Mouse (Mus musculus) kidney, embryonic 14.5 days (tissue): ENCODE data around the gene Hoxc9. TPM values are rescaled to one million over a fixed set of nuclear protein-coding genes. Genes with fewer than 3 reads are reported as not detected.

Experiments
- ATAC-seq: fragments of 200-750 bp; cut with Nextera tagmentation; 2 replicates; pipeline ENCODE4 v1.8.0; 2017; ENCODE audit warnings: moderate number of reproducible peaks, mild to moderate bottlenecking, moderate TSS enrichment, moderate library complexity; ENCODE audit not compliant: low FRiP score, low TSS enrichment
- H3K27ac ChIP-seq: fragments of 300-500 bp; sonication (generic); 2 replicates; pipeline ENCODE4 v1.5.1; 2014; ENCODE audit warnings: low read depth, mild to moderate bottlenecking, low read length, moderate library complexity, mixed read lengths
- H3K27me3 ChIP-seq: fragments of 300-500 bp; sonication (generic); 2 replicates; pipeline ENCODE4 v1.6.1; 2014; ENCODE audit warnings: mild to moderate bottlenecking, low read length; ENCODE audit not compliant: control insufficient read depth, insufficient read depth
- H3K36me3 ChIP-seq: fragments of 300-500 bp; sonication (generic); 2 replicates; pipeline ENCODE4 v1.6.1; 2014; ENCODE audit warnings: low read length, mixed read lengths; ENCODE audit not compliant: control insufficient read depth, insufficient read depth
- H3K4me1 ChIP-seq: fragments of 300-500 bp; sonication (generic); 2 replicates; pipeline ENCODE4 v1.6.1; 2014; ENCODE audit warnings: low read length, mixed read lengths; ENCODE audit not compliant: control insufficient read depth, insufficient read depth
- H3K4me2 ChIP-seq: fragments of 300-500 bp; sonication (generic); replicated peaks from 2 replicates; pipeline ENCODE4 v1.6.1; 2014; ENCODE audit warnings: low read depth, mild to moderate bottlenecking, low read length
- H3K4me3 ChIP-seq: fragments of 300-500 bp; sonication (generic); 2 replicates; pipeline ENCODE4 v1.5.1; 2014; ENCODE audit warnings: mild to moderate bottlenecking, low read length
- H3K9ac ChIP-seq: fragments of 300-500 bp; sonication (generic); 2 replicates; pipeline ENCODE4 v1.6.1; 2014; ENCODE audit warnings: low read depth, mild to moderate bottlenecking, low read length, moderate library complexity
- H3K9me3 ChIP-seq: fragments of 300-500 bp; sonication (generic); 2 replicates; pipeline ENCODE4 v1.6.1; 2016; ENCODE audit warnings: low read length; ENCODE audit not compliant: control insufficient read depth
- WGBS: fragments of 180-500 bp; shearing (Covaris S2); extraction: QIAGEN DNeasy Blood & Tissue Kit; methylation state at CpG from one replicate; pipeline ENCODE4 v1.1.7; 2014; 5-methylcytosine and 5-hydroxymethylcytosine counted together
- polyA plus RNA-seq: library from polyadenylated mRNA; unstranded; fragments of >200 nt; fragmentation: Nextera tagmentation; extraction: Ambion mirVana; gene quantifications from 2 replicates; pipeline ENCODE4 v1.2.1, GENCODE M21; 2014

Hoxc9 gene
- polyA plus RNA-seq, 1 experiment from 2014 or later = 10.3 TPM

DNA sequence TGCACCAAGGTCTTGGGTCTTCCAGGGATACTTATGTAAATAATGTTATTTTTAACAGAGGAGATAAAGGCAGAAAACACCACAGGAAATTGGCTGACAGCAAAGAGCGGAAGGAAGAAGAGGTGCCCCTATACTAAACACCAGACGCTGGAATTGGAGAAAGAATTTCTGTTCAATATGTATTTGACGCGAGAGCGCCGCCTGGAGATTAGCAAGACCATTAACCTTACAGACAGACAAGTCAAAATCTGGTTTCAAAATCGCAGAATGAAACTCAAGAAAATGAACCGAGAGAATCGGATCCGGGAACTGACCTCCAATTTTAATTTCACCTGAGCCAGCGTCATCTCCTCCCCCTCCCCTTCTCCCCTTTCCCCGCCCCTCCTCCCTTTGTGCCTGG, 5.5 kb upstream of the Hoxc9 start:
- peaks cover 14% of the 10 kb centered on the region; the same call in 1 of the 2 replicates for H3K27me3 ChIP-seq
- H3K4me2 ChIP-seq = peak overlapping the region; percentile 89
- peak overlapping the region; percentile 80 for H3K9ac ChIP-seq
- under 1% methylated on average over 12 of the region's 12 CpGs for WGBS
- H3K36me3 ChIP-seq = no peaks in the 10 kb centered on the region
- H3K4me3 ChIP-seq = peak overlapping the region; percentile 70
- H3K9me3 ChIP-seq = no peaks in the 10 kb centered on the region
- H3K27ac ChIP-seq = peak overlapping the region; percentile 89; the same call in 1 of the 2 replicates
- ATAC-seq = no peak
- H3K4me1 ChIP-seq = peaks cover 4% of the 10 kb centered on the region; the same call in 1 of the 2 replicates

DNA sequence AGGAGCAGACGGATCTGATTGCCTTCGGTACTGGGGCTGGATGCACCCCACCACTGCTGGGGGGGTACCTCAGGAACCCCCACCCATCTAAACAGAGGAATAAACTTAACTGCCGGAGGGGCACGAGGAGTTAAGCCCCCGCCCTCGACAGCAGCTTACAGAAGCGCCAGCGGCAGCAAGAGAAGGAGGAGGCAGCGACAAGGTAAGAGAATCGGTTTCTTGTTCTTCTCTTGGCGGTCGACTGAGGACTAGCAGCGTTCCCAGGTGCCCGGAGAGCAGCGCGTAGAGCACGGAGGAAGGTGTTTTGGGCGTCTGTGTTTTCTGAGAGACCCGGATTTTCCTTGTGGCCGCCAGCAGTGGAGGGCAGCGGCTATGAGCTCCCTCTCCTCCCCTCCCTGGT, 4.0 kb upstream of the Hoxc9 start:
- Histone ChIP-seq H3K4me3 (peak overlapping the region; percentile 70), H3K27ac (peak overlapping the region; percentile 89), H3K9me3 (no peaks in the 10 kb centered on the region), H3K36me3 (no peaks in the 10 kb centered on the region), H3K4me1 (peaks cover 4% of the 10 kb centered on the region; the same call in 1 of the 2 replicates), H3K4me2 (peak overlapping the region; percentile 89), H3K27me3 (peaks cover 14% of the 10 kb centered on the region), H3K9ac (peak overlapping the region; percentile 80)
- WGBS = 3% methylated on average over 21 of the region's 21 CpGs
- ATAC-seq = no peak

DNA sequence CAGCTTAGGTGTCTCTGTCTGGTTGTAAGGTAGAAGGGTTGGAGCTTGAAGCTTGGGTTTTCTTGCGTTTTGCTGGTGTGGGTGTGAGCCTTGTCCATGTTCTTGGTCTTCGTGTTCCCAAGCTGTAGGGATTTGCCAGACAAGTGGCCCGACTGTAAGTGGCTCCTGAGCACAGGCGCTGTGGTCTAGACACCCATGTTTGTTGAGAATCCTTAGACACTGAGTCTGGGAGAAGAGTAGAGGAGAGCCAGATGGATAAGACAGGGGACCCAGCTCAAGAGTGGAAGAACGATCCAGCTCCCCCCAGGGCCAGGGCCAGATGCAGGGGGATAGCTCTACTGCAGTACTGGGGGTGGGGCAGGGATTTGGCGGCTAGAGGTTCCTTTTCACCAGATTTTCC, 3.5 kb upstream of the Hoxc9 start:
- no peaks in the 10 kb centered on the region for H3K36me3 ChIP-seq
- peak overlapping the region; percentile 89 for H3K27ac ChIP-seq
- peak overlapping the region; percentile 80 for H3K9ac ChIP-seq
- H3K4me3 ChIP-seq = peak overlapping the region; percentile 70
- no peak for ATAC-seq
- H3K4me2 ChIP-seq = peak overlapping the region; percentile 89
- peaks cover 14% of the 10 kb centered on the region for H3K27me3 ChIP-seq
- no peaks in the 10 kb centered on the region for H3K9me3 ChIP-seq
- WGBS = 2% methylated on average over 6 of the region's 6 CpGs
- peaks cover 8% of the 10 kb centered on the region for H3K4me1 ChIP-seq

DNA sequence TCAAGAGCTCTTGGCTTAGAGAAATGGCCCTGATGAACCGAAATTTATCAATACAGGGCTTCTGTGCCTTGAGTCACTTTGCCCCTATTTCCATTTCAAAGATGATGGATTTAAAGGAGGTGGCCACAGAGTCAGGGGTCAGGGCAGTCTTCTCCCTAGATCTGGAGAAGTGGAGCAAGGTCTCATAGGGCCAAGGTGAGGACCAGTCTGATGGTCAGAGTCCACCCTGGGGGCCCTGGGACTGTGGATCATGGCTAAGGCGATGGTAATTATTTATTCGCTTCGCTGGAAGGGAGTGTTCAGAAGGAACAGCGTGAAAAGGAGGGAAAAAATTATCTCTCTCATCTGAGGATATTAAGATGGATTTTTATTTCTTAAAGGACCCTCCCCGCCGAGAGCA, 1.2 kb upstream of the Hoxc9 start:
- H3K9ac ChIP-seq = peak overlapping the region; percentile 99
- H3K27me3 ChIP-seq = peaks cover 14% of the 10 kb centered on the region
- ATAC-seq = no peak
- H3K27ac ChIP-seq = peak overlapping the region; percentile 96
- H3K4me1 ChIP-seq = peaks cover 25% of the 10 kb centered on the region
- H3K9me3 ChIP-seq = no peaks in the 10 kb centered on the region
- H3K4me3 ChIP-seq = peak overlapping the region; percentile 70
- peak overlapping the region; percentile 89 for H3K4me2 ChIP-seq
- 2% methylated on average over 7 of the region's 7 CpGs for WGBS
- H3K36me3 ChIP-seq = no peaks in the 10 kb centered on the region

DNA sequence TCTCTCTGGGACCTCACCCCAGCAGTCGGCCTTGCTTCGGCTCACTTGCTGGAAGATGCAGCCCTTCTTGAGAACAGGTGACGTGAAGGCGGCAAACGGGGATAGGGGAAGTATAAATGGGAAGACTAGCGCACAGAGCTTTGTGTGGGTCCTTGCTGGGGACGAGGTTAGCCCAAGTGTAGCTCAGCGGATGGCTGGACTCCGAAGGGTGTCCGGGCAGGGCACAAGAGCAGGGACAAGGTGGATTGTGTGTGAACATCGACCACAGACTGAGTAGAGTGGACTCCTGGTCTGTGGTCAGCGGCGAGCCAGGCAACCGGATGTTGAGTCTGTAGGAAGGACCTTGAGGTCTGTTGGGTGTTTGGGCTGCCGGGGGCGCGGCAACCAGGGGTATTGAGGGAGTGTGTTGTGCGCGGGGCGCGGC, 539 bp upstream of the Hoxc9 start:
- H3K36me3 ChIP-seq = no peaks in the 10 kb centered on the region
- H3K9me3 ChIP-seq = no peaks in the 10 kb centered on the region
- peak overlapping the region; percentile 89 for H3K4me2 ChIP-seq
- peak overlapping the region; percentile 99 for H3K9ac ChIP-seq
- WGBS = under 1% methylated on average over 21 of the region's 21 CpGs
- peak overlapping the region; percentile 96 for H3K27ac ChIP-seq
- H3K4me1 ChIP-seq = peaks cover 25% of the 10 kb centered on the region
- peak overlapping the region; percentile 70 for H3K4me3 ChIP-seq
- ATAC-seq = peak; percentile 24; the same call in 1 of the 2 replicates
- H3K27me3 ChIP-seq = peaks cover 14% of the 10 kb centered on the region

DNA sequence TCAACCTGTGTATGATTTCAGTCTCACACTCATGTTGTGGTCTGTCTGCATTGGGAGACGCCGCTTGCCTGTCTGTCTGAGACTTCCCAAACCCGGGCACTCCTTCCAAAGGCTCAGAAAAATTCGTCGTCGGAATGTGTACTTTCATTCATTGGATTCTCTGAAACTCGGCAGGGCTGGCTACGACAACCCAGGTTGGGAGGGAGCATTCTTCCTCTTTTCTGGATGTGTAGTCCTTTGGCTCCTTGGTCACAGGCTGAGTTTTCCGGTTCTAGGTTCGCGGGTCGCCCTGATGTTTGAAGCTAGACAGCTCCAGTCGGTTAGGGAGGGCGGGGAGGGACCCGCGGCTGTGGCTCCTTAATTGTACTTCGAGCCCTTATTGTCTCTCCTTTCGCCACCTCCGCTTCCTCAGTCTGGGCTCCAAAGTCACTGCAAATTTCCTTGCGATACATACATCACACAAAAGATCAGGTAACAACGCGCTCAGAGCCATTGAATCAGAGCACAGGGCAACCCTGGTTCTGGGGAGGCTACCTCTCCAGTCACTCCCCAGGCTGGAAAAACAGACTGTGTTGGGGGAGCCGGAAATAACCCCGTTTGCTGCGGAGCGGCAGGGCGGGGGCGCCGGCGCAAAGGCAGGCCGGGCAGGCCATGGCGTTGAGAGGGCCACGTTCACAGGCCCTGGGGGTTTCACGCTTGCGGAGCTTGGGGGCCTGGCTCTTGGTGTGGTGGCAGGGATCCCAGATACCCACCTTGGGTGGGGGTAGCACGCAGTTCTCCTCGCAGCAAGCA, 588 bp downstream of the Hoxc9 start:
- Histone ChIP-seq H3K9me3 (no peaks in the 10 kb centered on the region), H3K27ac (peak overlapping the region; percentile 96), H3K36me3 (no peaks in the 10 kb centered on the region), H3K4me1 (peaks cover 21% of the 10 kb centered on the region), H3K4me2 (peak overlapping the region; percentile 89), H3K27me3 (peaks cover 16% of the 10 kb centered on the region), H3K4me3 (peak overlapping the region; percentile 70), H3K9ac (peak overlapping the region; percentile 99)
- 1% methylated on average over 37 of the region's 37 CpGs for WGBS
- ATAC-seq = peak; percentile 13; the same call in 1 of the 2 replicates

DNA sequence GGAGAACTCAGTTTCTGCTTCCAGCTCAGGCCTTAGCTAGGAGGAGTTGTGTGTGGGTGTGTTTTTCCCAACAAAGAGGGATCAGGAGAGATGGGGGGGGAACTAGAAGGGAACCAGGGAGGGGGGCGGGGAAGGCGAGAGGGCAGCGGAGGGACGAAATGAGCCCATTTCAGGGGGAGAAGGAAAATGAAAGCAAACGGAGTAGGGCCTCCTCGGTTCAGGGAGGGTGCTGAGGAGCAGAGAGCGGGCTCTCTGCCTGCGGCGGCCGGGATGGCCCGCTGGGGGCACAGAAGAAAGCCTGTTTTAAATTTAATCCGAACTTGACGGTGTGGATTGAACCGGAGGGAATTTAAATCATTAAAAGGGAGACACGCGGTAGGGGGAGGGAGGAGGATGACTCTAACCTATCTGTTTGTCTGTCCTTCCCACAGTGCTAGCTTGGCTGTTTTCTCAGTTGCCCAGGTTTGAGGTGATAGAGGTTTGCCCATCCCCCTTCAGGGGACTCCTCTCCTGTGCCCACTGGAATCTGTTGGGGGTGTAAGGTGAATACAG, 1.3 kb downstream of the Hoxc9 start:
- 2% methylated on average over 16 of the region's 16 CpGs for WGBS
- Histone ChIP-seq H3K9me3 (no peaks in the 10 kb centered on the region), H3K27ac (peak overlapping the region; percentile 96), H3K27me3 (peaks cover 20% of the 10 kb centered on the region), H3K4me2 (peak overlapping the region; percentile 89), H3K4me1 (peaks cover 22% of the 10 kb centered on the region), H3K36me3 (no peaks in the 10 kb centered on the region), H3K9ac (peak overlapping the region; percentile 99), H3K4me3 (peak overlapping the region; percentile 70)
- peak; percentile 34 for ATAC-seq

DNA sequence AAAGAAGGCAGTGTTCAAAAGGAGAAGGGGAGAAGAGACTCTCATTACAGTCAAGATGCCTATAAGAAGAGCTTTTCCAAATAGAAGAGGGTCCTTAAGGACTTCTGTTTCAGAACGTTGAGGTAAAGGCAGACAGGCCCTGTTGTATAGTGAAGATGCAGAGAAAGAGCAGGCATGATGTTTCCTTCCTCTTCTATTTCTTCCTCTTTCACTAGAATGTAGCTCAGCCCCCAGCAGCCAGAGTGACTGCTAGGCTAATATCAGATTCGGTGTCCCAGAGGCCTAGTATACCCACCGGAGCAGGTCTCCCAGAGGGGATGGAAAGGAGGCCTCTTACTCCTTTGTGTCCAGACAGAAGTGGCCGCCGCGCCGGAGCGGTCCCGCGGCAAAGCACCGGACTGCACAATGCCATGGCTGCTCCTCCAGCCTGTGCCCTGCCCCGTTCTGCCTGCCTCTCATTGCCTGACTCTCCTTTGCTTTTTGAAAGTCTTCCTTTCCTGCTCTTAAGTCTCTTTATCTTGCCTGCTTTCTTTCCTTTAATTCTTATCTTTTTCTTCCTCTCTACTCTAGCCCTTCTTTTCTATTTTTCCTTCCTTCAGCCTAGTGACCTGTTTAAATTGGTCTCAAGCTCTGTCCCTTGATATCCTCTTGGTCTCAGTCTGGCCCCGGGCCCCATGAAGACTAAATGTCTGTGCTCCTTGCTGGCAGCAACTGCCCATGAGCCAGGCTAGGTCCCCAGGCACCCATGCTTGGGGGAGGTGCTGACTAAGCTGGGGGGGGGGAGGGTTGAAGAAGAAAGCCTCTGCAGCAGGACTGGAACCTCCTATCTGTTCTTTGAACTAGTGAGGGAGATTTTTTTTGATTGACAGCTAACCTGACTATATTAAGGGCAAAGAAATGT, 2.6 kb downstream of the Hoxc9 start:
- H3K36me3 ChIP-seq = no peaks in the 10 kb centered on the region
- peak overlapping the region; percentile 99 for H3K9ac ChIP-seq
- peak overlapping the region; percentile 89 for H3K4me2 ChIP-seq
- peak overlapping the region; percentile 70 for H3K4me3 ChIP-seq
- H3K27me3 ChIP-seq = peaks cover 16% of the 10 kb centered on the region
- peaks cover 31% of the 10 kb centered on the region for H3K4me1 ChIP-seq
- WGBS = 2% methylated on average over 13 of the region's 13 CpGs
- peak overlapping the region; percentile 96; the same call in 1 of the 2 replicates for H3K27ac ChIP-seq
- ATAC-seq = no peak
- no peaks in the 10 kb centered on the region for H3K9me3 ChIP-seq
